Mouse (Mus musculus) erythroblast, adult 5-6 weeks (primary cell): ENCODE measurements around the gene Haus4. TPM values are rescaled to one million over a fixed set of nuclear protein-coding genes. Genes with fewer than 3 reads are reported as not detected.

Experiments used
- ATAC-seq: replicated peaks from 2 replicates; pipeline ENCODE4 v1.8.0; 2016; ENCODE audit warnings: moderate number of reproducible peaks, mild to moderate bottlenecking, moderate TSS enrichment, inconsistent platforms; ENCODE audit not compliant: poor library complexity, low FRiP score, severe bottlenecking
- total RNA-seq, 2 experiments: library from RNA; stranded (forward) in 1 of 2; stranded (reverse) in 1 of 2; fragments of 150-400 nt in 1 of 2; fragments of 200-764, 138-1000 nt in 1 of 2; gene quantifications; 2 replicates each; pipeline versions ENCODE4 v1.2.3 to v1.2.4; 2015 to 2017; ENCODE audit warnings: low replicate concordance in 2 of 2

Haus4 gene
- total RNA-seq (2015; ENCODE audit: low replicate concordance) = 13.0 and 30.6 TPM in 2 replicates
- total RNA-seq (2017; ENCODE audit: low replicate concordance) = 39.4 and 42.9 TPM in 2 replicates

DNA sequence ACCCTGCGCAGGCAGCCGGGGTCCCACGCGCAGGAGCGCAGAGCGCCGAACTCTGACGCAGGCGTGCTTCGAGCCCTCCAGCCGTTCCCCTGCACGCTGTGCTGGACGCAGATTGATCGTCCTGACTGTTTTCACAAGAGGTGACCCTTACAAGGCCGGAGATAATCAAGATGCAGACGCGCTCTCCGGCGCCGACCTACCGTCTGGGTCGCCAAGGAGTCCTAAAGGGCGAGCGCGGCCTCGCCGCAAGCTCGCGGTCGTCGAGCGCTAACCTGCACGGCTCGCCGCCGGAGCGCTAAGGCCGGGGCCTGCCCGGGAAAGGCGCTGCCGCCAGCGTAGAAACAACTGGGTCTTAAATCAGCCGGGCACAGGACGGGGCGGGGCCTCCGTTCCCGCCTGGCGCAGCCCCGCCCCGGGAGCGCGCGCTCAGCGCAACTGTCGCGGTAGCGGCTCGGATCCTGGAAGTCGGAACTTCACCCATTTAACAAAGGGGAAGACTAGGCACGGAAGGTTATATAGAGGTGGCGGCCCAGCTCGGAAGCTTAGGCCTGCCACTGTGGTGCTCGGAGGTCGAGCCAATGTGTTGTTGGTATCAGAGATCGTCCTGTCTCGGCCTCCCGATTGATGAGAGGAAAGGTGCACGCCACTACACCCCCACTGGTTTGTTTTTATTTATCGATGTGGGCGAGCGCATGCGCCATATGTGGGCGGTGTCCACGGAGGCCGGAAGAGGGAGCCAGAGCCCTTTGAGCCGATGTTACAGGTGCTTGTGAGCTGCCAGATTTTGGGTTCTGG, at the start of gene Haus4:
Haus4 (minus strand) TSS at position 642 of the 795 bp plus-strand sequence.
- ATAC-seq = peak; percentile 94

DNA sequence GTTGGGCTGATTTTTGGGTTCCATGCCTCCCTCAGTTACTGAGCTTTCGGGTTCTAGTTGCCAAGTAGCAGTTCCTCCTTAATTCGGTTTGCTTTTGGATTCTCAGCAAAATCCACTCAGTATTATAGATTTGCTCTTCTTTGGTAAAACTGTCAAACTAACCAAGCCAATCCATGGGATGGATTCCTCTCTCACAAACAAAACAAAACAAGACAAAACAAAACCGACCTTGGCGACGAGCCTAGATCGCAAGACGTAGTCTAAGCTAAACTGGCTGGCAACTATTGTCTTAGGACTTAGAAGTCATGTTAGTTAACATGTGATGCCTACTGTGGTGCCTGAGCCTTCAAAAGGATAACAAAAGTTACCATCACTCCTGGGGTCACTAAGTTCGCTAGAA, 49.3 kb upstream of the Haus4 start:
- ATAC-seq = no peak

DNA sequence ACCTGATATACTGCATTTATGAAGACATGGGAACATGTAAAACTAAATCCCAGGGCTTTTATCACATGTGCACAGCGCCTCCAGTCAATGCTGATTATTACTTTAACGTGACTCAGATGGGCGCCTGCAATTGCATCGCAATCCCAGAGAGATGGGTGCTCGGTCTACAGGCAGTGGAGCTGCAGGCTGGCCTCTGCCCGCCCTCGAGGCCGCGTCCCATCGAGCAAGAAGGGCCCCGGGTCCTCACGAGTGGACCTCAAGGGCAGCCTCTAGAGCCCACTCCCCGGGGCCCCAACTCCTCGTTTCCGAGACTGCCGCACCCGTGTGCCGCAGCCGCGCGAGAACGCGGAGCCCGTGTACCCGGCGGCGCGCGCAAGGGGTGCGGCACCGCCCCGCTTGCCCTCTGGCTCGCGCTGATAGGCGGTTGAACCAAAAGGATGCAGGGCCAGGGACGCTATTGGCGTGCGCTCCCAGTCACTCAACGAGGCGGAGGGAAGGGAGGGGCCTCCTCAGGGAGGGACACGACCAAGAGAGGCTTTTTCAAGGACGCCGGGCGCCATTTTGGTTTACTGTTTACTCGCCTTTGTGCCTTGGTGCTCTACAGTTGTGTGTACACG, 48.7 kb upstream of the Haus4 start:
- ATAC-seq = peak; percentile 94

DNA sequence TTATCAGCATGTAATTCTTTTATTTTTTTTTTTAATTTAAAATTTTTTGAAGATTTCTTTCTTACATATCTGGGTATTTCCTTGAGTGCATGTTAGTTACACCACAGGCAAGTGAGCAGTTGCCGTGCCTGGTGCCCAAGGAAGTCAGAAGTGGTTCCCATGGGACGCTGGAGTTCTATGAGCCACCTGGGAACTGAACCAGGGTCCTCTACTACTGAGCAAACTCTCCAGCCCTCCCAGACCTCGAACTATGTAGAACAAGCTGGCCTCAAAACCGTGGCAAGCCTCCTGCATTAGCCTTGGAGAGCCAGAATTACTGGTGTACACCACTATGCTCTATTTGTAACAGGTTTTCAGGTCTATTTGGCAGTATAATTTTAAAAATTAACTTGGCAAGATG, 48.2 kb upstream of the Haus4 start:
- ATAC-seq = peak; percentile 10

DNA sequence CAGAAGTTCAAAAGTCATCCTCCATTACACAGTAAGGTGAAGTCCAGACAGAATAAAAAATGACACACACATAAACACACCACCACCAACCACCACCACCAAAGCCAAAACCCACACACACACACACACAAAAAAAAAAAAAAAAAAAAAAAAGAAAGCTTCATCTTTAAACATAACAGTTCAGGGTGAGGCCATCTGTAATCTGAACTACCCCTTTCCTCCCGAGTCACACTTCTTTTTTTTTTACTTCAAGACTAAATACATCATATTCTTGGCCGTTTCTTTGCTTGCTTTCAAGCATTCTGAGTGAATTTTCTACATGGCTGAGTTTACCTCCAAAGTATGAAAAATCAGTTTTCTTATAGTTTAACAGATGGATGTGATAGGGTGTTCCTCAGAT, 47.2 kb upstream of the Haus4 start:
- ATAC-seq = no peak

DNA sequence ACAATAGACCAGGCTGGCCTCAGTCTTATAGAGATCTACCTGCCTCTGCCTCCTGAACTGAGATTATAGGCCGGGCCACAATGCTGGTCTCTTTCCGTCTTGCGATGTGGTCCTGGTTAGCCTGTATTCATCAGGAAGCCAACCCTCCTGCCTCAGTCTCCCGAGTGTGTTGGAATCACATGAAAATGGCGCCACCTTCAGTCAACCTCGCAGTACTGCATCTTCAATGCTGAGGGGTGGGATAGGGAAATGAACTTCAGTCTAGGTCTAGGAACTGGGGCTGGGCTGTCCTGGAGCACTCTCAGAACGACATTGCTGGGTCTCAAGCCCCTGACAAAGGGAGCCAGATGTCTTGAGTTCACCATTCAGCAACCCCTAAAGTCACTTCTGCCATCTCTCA, 42.7 kb upstream of the Haus4 start:
- no peak for ATAC-seq

DNA sequence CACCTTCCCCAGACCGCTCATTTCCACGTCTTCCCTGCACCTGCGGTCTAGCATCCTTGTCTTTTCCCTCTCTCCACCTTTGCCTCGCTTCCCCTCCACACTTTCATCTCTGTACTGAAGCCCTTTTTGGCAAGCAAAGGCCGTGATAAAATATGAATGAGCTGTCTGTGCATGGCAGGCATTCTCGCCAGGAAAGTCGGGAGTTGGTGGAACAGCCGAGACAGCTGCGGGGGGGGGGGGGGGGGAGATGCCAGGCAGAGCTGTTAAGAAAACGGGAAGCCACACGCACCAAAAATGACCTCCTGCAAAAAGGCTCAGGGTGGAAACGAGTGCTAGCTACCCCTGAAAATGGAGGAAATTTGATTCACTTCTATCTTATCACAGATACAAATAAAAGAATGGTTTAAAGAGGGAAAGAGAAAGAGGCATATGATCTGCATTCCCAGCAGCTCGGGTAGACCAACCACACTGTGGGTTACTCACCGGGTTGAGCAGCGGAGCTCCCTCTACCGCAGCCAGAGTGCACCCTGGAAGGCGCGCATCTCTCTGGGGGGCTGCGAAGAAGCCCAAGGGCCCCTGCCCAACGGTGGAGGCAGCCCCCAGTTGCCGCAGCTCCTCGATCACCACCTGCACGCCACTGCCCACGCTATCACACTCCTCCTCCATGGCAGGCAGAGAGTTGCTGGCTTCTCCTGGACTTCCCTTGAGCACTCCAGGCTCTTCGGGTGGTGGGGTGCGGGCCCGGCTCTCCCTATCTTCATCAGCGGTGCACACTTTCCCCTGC, 40.4 kb upstream of the Haus4 start:
- no peak for ATAC-seq

DNA sequence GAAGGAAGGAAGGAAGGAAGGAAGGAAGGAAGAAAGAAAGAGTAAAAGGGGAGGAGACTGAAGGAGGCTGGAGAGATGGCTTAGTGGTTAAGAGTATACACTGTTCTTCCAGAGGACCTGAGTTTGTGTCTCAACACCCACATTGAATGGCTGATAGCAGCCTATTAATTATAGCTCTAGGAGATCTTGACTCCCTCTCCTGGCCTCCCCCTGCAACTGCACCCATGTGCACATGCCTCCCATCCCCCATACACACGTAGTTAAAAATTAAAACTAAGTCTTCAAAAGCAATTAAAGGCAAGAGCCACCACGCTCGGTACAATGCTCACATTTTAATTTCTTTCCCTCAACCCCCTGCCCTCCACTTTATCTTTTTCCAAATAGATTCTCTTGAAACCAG, 39.6 kb upstream of the Haus4 start:
- ATAC-seq = peak; percentile 56; the same call in 1 of the 2 replicates

DNA sequence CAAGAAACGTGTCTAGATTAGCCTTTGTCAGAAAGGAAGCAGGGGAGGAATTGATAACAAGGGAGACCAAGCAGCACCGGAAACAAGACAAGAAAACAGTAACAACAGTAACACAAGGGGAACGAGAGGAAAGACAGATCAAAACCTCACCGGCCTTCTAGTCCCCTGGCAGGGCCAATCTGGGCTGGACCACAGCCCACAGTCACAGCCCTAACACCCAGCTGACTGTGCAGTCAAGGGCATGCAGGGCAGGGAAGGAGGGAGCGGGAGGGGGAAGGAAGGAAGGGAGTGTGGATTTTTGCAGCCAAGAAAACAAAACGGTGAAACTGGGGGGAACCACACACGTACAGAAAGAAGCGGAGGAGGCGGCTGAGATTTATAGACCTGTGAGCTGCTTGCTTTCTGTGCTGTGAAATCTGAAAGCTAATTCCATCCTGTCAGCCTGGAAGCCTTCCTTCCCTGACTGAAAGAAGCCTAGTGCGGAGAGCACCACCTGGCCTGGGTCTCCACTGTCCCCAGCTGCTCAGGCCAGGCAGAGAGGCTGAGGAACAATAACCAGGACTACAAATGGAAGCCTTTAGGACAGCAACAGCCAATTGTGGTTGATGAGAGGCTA, 38.0 kb upstream of the Haus4 start:
- no peak for ATAC-seq

DNA sequence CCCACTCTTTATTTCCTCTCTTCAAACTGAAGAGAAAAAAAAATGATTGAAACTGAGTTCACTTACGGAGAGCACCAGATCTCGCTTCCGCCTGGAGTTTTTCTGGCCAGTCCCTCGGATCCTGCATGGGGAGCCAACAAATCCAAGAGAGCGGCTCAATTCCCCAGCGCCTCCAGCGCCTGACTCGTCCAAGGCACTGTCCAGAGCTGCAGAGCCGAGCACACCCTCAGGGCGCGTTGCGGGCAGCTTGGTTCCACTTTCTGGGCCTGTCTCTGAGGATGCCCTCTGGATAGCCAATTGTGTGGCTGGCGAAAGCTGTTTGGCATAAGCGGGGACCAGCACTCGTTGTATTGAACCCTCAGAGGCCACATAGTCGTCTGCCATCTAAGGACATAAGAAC, 36.6 kb upstream of the Haus4 start:
- no peak for ATAC-seq

DNA sequence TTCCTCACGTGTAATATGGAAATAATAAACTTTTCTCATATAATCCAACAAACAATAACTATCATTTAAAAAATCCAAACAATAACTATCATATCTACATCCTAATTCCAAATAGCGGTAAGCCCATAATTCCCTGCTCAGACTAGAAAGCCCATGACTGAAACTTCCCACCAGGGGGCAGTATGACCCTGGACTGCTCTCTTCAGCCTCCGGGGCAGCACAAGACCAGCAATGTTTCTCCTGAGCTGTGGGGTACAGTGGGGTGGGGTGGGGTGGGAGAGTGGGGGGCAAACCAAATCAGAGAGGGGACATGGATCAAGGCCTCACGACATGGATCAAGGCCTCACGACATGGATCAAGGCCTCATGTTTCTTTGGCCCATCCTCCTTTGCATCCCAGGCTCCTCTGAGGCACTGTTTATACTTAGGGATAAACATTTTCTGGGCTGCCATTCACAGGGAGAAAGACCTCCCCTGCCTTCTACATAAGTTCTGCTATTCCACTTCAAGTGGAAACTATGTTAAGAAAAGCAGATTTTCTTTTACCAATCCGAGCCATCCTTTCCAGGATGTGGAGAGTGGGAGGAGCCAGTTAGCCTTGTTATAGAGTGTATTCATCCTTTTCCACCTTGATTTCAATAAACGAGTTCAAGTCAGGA, 29.4 kb upstream of the Haus4 start:
- ATAC-seq = peak; percentile 81

DNA sequence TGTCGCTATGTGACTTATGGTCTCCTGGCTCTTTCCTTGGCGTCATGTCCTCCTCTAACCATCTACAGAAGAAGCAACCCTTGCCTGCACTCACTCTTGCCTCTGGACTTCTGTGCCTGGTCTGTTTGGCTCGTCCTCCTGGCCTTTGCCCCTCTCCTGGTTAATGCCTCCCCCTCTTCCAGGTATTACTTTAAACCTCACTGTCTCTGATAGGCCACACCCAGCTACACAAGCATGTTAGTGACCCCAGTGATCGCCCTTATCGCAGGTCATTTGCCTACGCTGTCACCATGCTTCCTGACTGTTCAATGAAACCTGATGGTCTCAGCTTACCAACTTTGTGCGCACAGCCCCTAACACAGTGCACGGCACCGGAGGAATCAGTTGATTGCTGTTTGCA, 28.1 kb upstream of the Haus4 start:
- ATAC-seq = no peak

DNA sequence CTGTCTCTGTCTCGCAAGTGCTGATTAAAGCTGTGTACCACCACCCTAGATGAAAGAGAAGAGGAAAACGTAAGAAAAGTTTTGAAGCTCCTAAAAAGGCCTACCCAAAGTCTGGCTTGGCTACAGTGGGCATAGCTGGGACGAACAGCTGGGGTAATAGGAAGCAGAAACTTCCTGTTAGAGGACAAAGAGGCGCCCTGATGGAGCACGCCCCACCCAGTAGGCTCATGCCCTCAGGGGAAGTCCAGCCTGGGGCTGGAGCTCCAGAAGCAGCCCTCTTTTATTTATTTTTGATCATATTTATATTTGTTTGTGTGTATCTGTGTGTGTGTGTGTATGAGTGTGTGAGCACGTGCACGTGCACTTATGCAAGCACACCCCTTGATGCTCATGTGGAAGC, 25.2 kb upstream of the Haus4 start:
- ATAC-seq = no peak

DNA sequence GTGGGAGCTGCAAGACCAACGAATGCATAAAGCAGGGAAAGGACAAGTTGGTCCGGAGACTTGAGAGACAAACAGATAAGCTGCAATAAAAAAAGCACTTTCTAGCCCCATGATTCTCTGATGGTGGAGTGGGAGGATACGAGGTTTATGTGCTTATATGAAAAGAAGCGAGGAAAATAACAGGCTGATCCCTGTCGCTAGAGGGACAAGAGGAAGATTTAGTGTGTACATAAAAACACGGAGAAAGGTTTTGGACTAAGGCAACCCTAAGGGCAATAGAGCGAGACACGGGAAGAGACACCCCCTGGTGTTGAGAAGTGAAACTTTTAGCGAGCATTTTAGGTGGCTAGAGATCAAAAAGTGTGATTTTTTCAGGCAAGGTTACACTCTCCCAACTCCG, 23.6 kb upstream of the Haus4 start:
- 0 out of 2 replicates have a peak, but pooled peaks have one; percentile 38 for ATAC-seq

DNA sequence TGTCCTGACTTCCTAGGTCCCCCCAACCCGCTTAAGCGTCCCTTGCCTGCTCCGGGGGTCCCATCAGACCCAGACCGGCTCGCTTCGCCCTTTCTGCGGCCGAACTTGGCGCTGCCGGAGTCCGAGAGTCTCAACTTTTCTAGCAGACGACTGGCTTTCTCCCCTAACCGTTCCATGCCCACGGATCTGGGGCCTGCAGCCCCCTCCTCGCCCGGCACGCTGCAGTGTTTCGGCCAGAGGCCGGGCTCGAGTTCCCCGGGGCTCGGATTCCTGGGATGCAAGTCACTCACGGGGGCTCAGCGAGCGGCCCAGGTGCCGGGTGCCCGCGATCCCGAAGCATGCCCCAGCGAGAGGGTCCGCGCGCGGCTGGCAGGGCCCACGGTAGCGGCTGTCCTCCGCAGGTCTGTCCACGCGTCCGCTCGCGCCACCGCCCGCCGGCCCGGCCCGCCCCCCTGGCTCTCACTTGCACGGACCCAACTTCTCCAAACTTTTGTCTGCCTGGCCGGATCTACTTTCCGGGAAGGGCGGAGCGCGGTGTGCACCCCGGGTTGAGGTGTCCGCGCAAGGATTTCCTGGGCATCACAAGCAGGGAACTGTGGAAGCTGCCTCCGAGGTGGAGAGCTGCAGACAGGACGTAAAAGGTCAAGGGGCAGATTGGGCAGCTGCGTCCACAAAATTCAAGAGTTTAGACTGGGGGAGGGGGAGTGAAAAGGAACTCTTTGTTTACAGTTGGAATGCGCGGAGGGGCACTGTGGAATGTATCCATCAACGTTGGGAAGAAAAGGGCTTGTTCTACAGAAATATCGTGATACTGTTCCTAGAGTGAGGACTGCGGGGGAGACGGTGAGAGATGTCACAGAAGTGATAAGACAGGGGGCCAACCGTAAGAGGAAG, 22.9 kb upstream of the Haus4 start, which contains the start of gene Ajuba:
Ajuba (minus strand) TSS at position 470 of the 894 bp plus-strand sequence.
- no peak for ATAC-seq

DNA sequence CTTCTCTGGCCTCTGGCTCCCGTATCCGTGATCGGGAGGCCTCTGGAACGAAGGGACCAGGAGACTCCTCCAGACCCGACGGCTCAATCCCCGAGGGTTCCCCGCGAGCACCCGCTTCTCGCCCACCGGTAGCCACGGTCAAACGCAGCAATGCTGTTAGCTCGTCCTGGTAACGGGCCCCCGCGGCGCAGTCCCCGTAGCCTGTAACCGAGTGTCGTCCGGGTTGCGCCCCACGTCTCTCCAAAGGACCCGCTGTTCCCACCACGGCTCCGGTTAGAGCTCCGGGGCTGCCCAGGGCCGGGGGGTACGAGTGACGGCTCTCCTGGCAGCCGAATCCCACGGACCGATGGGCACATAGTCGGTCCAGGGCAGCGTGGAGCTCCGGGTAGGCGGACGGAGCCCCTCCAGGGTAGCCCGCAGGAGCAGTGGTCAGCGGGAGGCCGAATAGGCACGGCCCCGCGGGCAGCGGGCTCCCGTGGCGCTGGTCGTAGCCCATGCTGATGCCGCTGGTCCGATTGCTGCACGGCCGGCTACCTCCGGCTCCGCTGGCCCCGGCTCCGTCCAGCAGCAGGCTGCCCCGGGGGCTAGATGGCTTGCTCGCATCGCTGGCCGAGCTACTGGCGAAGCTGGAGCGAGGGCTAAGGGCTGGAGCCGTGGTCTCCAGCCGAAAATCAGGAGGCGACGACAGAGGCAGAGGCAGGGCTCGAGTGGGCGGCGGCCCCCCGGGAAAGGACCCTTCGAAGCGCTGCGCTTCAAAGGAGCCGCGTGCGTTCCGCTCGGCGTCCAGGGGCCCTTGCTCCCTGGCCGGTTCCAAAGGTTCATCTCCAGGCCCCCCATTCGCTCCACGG, 22.0 kb upstream of the Haus4 start:
- ATAC-seq = no peak

DNA sequence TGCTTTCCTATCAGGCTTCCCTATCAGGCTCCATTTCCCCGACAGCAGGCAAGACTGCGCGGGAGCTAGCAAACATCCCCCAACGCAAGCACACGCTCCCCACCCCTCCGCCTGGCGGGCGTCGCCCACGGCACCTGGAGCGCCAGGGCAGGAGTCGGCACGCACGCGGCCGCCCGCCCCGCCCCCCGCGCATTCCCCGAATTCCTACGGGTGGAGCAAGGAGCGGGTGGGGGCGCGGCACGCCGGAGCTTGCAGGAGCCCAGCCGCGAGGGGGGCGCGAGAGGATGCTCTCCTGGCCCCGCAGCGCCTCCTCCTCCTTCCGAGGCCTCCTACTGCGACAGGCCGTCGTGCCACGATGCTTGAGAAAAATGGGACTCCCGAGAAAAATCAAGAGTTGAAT, 21.2 kb upstream of the Haus4 start:
- no peak for ATAC-seq

DNA sequence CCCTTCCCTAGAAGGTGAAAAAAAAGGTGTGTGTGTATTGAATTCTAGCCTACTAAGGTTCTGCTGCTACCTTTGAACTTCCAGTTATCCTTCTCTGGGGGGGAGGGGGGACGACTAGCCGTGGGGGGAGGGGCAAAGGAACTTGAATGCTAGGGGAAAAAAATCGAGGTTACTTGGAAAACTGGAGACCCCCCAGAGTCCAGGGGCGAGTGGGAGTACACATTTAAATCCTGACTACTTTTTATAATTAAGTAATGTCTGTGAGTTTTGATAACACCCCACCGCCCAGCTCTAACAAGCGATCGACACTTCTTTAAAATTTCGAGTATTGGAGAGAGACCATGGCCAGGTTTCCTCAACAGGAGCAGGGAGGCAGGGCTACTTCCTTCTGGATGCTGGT, 20.6 kb upstream of the Haus4 start:
- ATAC-seq = no peak
